Mouse (Mus musculus): ENCODE data around the gene Ctf2. TPM values are rescaled to one million over a fixed set of nuclear protein-coding genes. Genes with fewer than 3 reads are reported as not detected.
A peak's percentile ranks its signal among the peaks of the same experiment; 100 is the strongest.
"Not testable (repeated sequence)": the region's sequence is repeated elsewhere in the genome, so short reads cannot be mapped to it uniquely, and the experiment has no call there.

The Ctf2 gene
- not detected in 2 replicates for polyA plus RNA-seq (2012; rRNA removed)

DNA sequence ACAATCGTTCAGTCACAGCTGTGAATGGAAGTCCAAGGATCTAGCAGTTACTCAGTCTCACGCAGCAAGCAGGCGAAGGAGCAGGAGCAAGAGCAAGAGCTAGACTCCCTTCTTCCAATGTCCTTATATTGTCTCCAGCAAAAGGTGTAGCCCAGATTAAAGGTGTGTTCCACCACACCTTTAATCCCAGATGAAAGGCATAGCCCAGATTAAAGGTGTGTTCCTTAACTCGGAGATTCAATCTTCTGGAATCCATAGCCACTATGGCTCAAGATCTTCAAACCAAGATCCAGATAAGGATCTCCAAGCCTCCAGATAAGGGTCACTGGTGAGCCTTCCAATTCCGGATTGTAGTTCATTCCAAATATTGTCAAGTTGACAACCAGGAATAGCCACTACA is at the start of gene Ctf2:
Gene Ctf2 (minus strand): TSS at position 101 of the 400 bp plus-strand sequence.
- not testable (repeated sequence) for H3K36me3 ChIP-seq (ENCODE audit: control insufficient read depth, insufficient read depth, low read length); H3K4me1 ChIP-seq (ENCODE audit: control insufficient read depth, insufficient read depth, low read length); DNase-seq; H3K4me3 ChIP-seq (ENCODE audit: insufficient read depth, low read depth, low read length); H3K27ac ChIP-seq (ENCODE audit: insufficient read depth, low read depth, low read length); H3K27me3 ChIP-seq (replicated peaks; ENCODE audit: control insufficient read depth, insufficient read depth, low read length)
- 100% methylated on average over 1 of the region's 5 CpGs for WGBS

DNA sequence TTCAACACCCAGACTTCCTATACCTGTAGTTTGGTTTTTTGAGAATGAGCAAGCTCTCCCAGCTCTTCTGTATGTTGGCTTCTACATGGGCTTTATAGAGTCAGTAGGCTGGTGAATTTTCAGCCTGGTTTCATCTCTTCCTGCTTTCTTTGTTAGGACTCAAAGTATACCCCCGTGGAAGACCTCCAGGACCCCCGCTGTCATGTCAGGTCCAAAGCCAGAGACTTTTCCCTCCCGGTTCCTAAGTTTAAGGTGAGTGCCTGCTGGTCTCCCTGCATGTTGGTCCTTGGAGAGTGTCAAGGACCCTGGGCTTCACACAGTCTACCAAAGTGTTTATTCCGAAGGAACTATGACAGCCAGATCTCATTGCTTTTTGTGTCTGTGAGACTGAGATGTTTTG is 46.4 kb upstream of the Ctf2 start:
- Histone ChIP-seq H3K4me3 (ENCODE audit: insufficient read depth, low read depth, low read length) (peak overlapping the region; percentile 90; the same call in 1 of the 2 replicates), H3K36me3 (ENCODE audit: control insufficient read depth, insufficient read depth, low read length) (peaks cover 3% of the 10 kb centered on the region; the same call in 1 of the 2 replicates), H3K27ac (ENCODE audit: insufficient read depth, low read depth, low read length) (no peak overlapping the region), H3K4me1 (ENCODE audit: control insufficient read depth, insufficient read depth, low read length) (peaks cover 3% of the 10 kb centered on the region; the same call in 1 of the 2 replicates), H3K27me3 (replicated peaks; ENCODE audit: control insufficient read depth, insufficient read depth, low read length) (no peaks in the 10 kb centered on the region)
- TF ChIP-seq CTCF (conservative IDR thresholded peaks at IDR 0.05; ENCODE audit: insufficient read depth, insufficient read length, low read depth, low read length) = no peak
- TF ChIP-seq POLR2A (IDR thresholded peaks at IDR 0.05; ENCODE audit: low read depth, low read length) = no peak
- DNase-seq = no peak
- WGBS = 78% methylated on average over 4 of the region's 4 CpGs

DNA sequence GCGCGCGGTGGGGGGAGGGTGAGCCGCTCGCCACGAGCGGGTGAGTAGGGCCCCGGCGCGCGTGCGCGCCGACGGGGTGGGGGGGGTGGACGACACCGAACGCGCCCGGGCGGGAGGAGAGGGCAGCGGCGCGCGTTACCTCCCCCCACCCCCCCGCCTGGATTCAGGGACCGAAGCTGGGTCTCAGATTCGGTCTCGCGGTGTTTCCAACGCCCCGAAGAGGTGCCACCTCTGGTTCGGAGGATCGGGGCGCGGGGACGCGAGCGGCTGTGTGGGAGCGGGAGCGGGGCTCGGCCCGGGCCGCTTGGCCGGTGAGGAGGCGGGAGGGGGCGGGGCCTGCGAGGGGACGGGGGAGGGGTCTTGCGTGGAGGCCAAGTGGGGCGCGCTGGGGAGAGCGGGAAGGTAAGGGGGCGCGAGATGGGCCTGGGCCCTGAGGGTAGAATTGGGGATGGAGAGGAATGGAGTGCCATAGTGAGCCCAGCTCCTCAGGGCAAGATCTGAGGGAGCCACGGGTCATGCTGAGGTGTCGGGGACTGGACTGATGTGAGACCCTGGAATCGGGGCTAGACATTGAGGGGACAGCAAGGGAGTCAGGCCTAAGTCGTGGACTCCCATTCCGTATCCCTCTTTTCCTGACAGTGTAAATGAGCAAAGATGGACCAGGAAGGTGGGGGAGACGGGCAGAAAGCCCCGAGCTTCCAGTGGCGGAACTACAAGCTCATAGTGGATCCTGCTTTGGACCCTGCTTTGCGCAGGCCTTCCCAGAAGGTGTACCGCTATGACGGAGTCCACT is 45.7 kb upstream of the Ctf2 start:
- Histone ChIP-seq H3K36me3 (ENCODE audit: control insufficient read depth, insufficient read depth, low read length) (peaks cover 3% of the 10 kb centered on the region; the same call in 1 of the 2 replicates), H3K4me3 (ENCODE audit: insufficient read depth, low read depth, low read length) (peak overlapping the region; percentile 90), H3K27ac (ENCODE audit: insufficient read depth, low read depth, low read length) (peak overlapping the region; percentile 100), H3K4me1 (ENCODE audit: control insufficient read depth, insufficient read depth, low read length) (peaks cover 3% of the 10 kb centered on the region; the same call in 1 of the 2 replicates), H3K27me3 (replicated peaks; ENCODE audit: control insufficient read depth, insufficient read depth, low read length) (no peaks in the 10 kb centered on the region)
- TF ChIP-seq CTCF (conservative IDR thresholded peaks at IDR 0.05; ENCODE audit: insufficient read depth, insufficient read length, low read depth, low read length) (no peak), POLR2A (IDR thresholded peaks at IDR 0.05; ENCODE audit: low read depth, low read length) (no peak)
- WGBS = 2% methylated on average over 48 of the region's 66 CpGs
- peak; percentile 63 for DNase-seq

DNA sequence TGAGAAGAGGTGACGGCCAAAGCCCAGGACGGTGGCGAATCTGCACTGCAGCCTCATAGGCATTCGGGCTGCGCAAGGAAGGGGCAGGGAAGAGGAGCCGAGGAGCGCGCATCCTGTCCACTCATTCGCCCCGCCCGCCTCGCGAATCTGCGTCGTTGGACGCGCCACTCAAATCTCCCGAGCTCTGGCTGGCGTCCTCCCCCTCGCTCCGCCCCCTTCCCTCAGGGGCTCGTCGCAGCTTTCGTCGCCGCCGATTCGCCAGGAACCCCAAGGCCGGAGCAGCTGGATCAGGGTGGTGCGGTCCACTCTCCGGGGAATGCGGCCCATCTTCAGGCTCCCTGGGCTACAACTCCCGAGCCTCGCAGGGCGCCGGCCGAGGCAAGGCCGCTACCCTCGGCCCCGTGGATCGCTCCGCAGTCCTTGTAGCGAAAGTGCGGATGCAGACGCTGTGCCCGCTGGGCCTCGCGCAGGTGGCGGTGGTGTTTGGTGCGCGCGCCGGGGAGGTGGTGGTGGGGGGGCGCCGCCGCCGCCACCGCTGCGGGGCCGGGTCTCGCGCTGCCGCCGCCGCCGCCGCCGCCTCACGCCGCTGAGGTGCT is 45.0 kb upstream of the Ctf2 start:
- TF ChIP-seq CTCF (conservative IDR thresholded peaks at IDR 0.05; ENCODE audit: insufficient read depth, insufficient read length, low read depth, low read length) = 0 out of 2 replicates have a peak, but pooled peaks have one; percentile 6
- no peak for TF ChIP-seq POLR2A (IDR thresholded peaks at IDR 0.05; ENCODE audit: low read depth, low read length)
- under 1% methylated on average over 68 of the region's 70 CpGs for WGBS

DNA sequence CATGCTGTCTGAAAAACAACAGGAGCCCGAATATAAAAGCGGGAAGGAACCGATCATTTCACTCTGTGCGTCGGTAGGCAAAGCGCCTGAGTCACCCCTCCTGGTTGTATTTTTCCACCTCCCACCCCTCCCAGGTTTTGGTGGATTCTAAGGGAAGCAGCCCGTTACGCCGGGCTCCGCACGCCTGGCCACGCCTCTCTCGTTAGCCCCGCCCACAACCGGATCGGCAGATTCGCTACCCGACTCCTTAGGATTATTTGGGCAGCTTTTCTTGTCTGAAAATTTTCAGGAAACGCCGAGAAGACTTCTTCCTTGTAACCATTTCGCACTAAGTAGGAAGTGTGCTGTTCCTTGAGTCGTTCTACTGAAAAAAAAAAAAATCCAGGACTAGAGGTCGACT is 44.5 kb upstream of the Ctf2 start, which contains the start of gene Setd1a:
Gene Setd1a (plus strand): TSS at position 245 of the 400 bp plus-strand sequence.
- no peaks in the 10 kb centered on the region for H3K36me3 ChIP-seq (ENCODE audit: control insufficient read depth, insufficient read depth, low read length)
- peaks cover 3% of the 10 kb centered on the region; the same call in 1 of the 2 replicates for H3K4me1 ChIP-seq (ENCODE audit: control insufficient read depth, insufficient read depth, low read length)
- H3K27ac ChIP-seq (ENCODE audit: insufficient read depth, low read depth, low read length) = peak within 1 kb of the TSS; percentile 100
- peak within 1 kb of the TSS; percentile 90 for H3K4me3 ChIP-seq (ENCODE audit: insufficient read depth, low read depth, low read length)
- no peaks in the 10 kb centered on the region for H3K27me3 ChIP-seq (replicated peaks; ENCODE audit: control insufficient read depth, insufficient read depth, low read length)
- peak; percentile 91 for DNase-seq
- TF ChIP-seq CTCF (conservative IDR thresholded peaks at IDR 0.05; ENCODE audit: insufficient read depth, insufficient read length, low read depth, low read length) (no peak), POLR2A (IDR thresholded peaks at IDR 0.05; ENCODE audit: low read depth, low read length) (peak; percentile 11)
- 0% methylated on average over 23 of the region's 23 CpGs for WGBS

More for the DNA sequence above, 45.0 kb upstream of the Ctf2 start:
- H3K4me3 ChIP-seq (ENCODE audit: insufficient read depth, low read depth, low read length) = peak overlapping the region; percentile 90
- H3K36me3 ChIP-seq (ENCODE audit: control insufficient read depth, insufficient read depth, low read length) = 0 out of 2 replicates have a peak, but pooled peaks cover under 1% of the 10 kb centered on the region
- H3K27me3 ChIP-seq (replicated peaks; ENCODE audit: control insufficient read depth, insufficient read depth, low read length) = no peaks in the 10 kb centered on the region
- DNase-seq = peak; percentile 98
- H3K27ac ChIP-seq (ENCODE audit: insufficient read depth, low read depth, low read length) = peak overlapping the region; percentile 100
- peaks cover 3% of the 10 kb centered on the region; the same call in 1 of the 2 replicates for H3K4me1 ChIP-seq (ENCODE audit: control insufficient read depth, insufficient read depth, low read length)

DNA sequence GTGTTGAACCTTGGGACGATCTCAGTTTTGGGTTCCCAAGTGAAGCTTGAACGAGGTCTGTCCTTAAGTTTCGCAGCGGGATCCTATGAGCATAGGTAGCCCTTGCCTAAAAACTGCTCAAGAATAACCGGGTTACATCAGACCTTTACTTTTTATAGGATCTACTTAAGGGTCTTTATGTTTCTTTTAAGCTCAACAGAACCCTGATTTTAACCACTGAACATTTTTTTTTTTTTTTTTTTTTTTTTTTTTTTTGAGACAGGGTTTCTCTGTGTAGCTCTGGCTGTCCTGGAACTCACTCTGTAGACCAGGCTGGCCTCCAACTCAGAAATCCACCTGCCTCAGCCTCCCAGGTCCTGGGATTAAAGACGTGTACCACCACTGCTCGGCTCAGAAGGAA is 43.9 kb upstream of the Ctf2 start:
- Histone ChIP-seq H3K4me3 (ENCODE audit: insufficient read depth, low read depth, low read length) (peak overlapping the region; percentile 90), H3K27ac (ENCODE audit: insufficient read depth, low read depth, low read length) (peak overlapping the region; percentile 100)
- not testable (repeated sequence) for H3K27me3 ChIP-seq (replicated peaks; ENCODE audit: control insufficient read depth, insufficient read depth, low read length); H3K4me1 ChIP-seq (ENCODE audit: control insufficient read depth, insufficient read depth, low read length); H3K36me3 ChIP-seq (ENCODE audit: control insufficient read depth, insufficient read depth, low read length); DNase-seq
- WGBS = 65% methylated on average over 7 of the region's 7 CpGs

DNA sequence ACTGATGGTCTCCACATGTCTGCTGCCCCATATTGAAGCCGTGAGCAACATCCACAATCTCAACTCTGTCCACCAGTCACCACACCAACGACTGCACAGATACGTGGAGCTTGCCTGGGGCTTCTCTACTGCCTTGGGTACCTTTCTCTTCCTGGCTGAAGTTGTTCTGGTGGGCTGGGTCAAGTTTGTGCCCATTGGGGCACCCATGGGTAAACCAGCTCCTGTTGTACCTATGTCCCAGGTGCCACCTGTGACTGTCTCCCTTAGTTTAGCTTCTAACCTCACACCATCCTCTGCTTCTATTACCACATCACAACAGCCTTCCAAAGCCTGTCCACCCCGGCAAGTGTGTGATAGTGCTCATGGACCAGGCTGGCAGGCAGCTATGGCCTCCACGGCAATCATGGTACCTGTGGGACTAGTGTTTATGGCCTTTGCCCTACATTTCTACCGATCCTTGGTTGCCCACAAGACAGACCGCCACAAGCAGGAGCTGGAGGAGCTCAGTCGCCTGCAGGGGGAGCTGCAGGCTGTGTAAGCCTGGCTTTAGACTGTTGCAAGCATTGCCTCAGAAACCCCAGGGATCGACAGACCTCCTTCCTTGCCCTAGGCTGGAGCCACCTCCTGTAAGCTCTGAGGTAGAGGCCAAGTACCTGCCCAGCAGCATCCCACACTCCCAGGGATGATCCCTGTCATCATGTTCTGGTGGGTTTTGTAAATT is 41.9 kb upstream of the Ctf2 start:
- TF ChIP-seq POLR2A (IDR thresholded peaks at IDR 0.05; ENCODE audit: low read depth, low read length) = no peak
- peak; percentile 84 for TF ChIP-seq CTCF (conservative IDR thresholded peaks at IDR 0.05; ENCODE audit: insufficient read depth, insufficient read length, low read depth, low read length)
- Histone ChIP-seq H3K4me3 (ENCODE audit: insufficient read depth, low read depth, low read length) (no peak overlapping the region), H3K36me3 (ENCODE audit: control insufficient read depth, insufficient read depth, low read length) (no peaks in the 10 kb centered on the region), H3K27ac (ENCODE audit: insufficient read depth, low read depth, low read length) (no peak overlapping the region), H3K4me1 (ENCODE audit: control insufficient read depth, insufficient read depth, low read length) (peaks cover 9% of the 10 kb centered on the region; the same call in 1 of the 2 replicates), H3K27me3 (replicated peaks; ENCODE audit: control insufficient read depth, insufficient read depth, low read length) (no peaks in the 10 kb centered on the region)
- DNase-seq = peak; percentile 76
- 37% methylated on average over 9 of the region's 9 CpGs for WGBS

All from kidney, adult 2 months (tissue).